Mouse (Mus musculus) liver (tissue): Measurements from ENCODE around the gene Plet1.

ENCODE experiments used
- DNase-seq: peaks from one replicate; pipeline ENCODE4 v3.0.0-alpha.2; 2020; ENCODE audit warnings: mixed read lengths

Plet1 gene

GRCm38 (mm10) chr9:50496546-50496945 is 2.2 kb downstream of the Plet1 start:
- DNase-seq = no peak

- no peak for DNase-seq
These were observed 2.8 kb downstream of the Plet1 start for GRCm38 (mm10) chr9:50497076-50497475.

- DNase-seq = no peak
These were observed 3.2 kb downstream of the Plet1 start for GRCm38 (mm10) chr9:50497536-50497935.

GRCm38 (mm10) chr9:50498815-50499214 is 4.5 kb downstream of the Plet1 start:
- DNase-seq = no peak

- no peak for DNase-seq
These were observed 5.5 kb downstream of the Plet1 start for GRCm38 (mm10) chr9:50499781-50500180.

GRCm38 (mm10) chr9:50500467-50500973 is 6.2 kb downstream of the Plet1 start:
- no peak for DNase-seq

- DNase-seq = peak; percentile 62
These were observed 6.7 kb downstream of the Plet1 start for GRCm38 (mm10) chr9:50500974-50501501.

GRCm38 (mm10) chr9:50502949-50503348 is 8.6 kb downstream of the Plet1 start:
- DNase-seq = no peak

- no peak for DNase-seq
These were observed 11.1 kb downstream of the Plet1 start for GRCm38 (mm10) chr9:50505405-50505804.

- DNase-seq = no peak
These were observed 13.2 kb downstream of the Plet1 start for GRCm38 (mm10) chr9:50507570-50507969.

- DNase-seq = no peak
These were observed 21.1 kb downstream of the Plet1 start for GRCm38 (mm10) chr9:50515462-50515861.

GRCm38 (mm10) chr9:50518781-50519180 is 24.5 kb downstream of the Plet1 start:
- no peak for DNase-seq

- no peak for DNase-seq
These were observed 26.4 kb downstream of the Plet1 start for GRCm38 (mm10) chr9:50520748-50521147.

- no peak for DNase-seq
These were observed 27.2 kb downstream of the Plet1 start for GRCm38 (mm10) chr9:50521562-50521961.

- DNase-seq = no peak
These were observed 28.2 kb downstream of the Plet1 start for GRCm38 (mm10) chr9:50522574-50522973.

GRCm38 (mm10) chr9:50524936-50525335 is 30.6 kb downstream of the Plet1 start:
- DNase-seq = no peak

- DNase-seq = no peak
These were observed 31.3 kb downstream of the Plet1 start for GRCm38 (mm10) chr9:50525585-50525984.

GRCm38 (mm10) chr9:50527860-50528259 is 33.5 kb downstream of the Plet1 start:
- DNase-seq = no peak

GRCm38 (mm10) chr9:50528293-50528892 is 34.1 kb downstream of the Plet1 start, which contains the start of gene Pts:
Gene Pts (minus strand): TSS chr9:50528724.
- DNase-seq = peak; percentile 99

GRCm38 (mm10) chr9:50530890-50531289 is 36.6 kb downstream of the Plet1 start:
- no peak for DNase-seq

GRCm38 (mm10) chr9:50533328-50533727 is 39.0 kb downstream of the Plet1 start:
- no peak for DNase-seq

- no peak for DNase-seq
These were observed 39.5 kb downstream of the Plet1 start for GRCm38 (mm10) chr9:50533791-50534190.

GRCm38 (mm10) chr9:50535930-50536329 is 41.6 kb downstream of the Plet1 start:
- no peak for DNase-seq

- no peak for DNase-seq
These were observed 42.3 kb downstream of the Plet1 start for GRCm38 (mm10) chr9:50536603-50537135.

GRCm38 (mm10) chr9:50537295-50537694 is 43.0 kb downstream of the Plet1 start:
- DNase-seq = no peak
